ENCODE assay signal across 16 mouse cellular contexts in genomic region chr2:10304911-10305310, GRCm38 (mm10).
"Had no signal": no experiment of that assay in that cellular context is flagged by ENCODE, and none has a peak within 500 bp of the region (broad histone marks: within the 10 kb centered on the region; RNA-seq: fewer than 3 reads in every experiment).

No protein-coding gene starts in this region.

- DNase-seq: lung, adult 18-20 months; lung, embryonic 14.5 days; lung, postnatal 10 days; lung, postnatal 4 days; right cerebral cortex, postnatal 14 days; thymus, adult 2 months; thymus, postnatal 25 days; thymus, postnatal 4 days had no signal

- H3K27ac ChIP-seq: midbrain, embryonic 10.5 days; midbrain, embryonic 13.5 days; midbrain, embryonic 15.5 days; neural tube, embryonic 13.5 days; neural tube, embryonic 15.5 days; stomach, embryonic 15.5 days; stomach, postnatal 0 days had no signal

- H3K4me3 ChIP-seq: midbrain, embryonic 10.5 days; midbrain, embryonic 13.5 days; midbrain, embryonic 15.5 days; myocyte; neural tube, embryonic 13.5 days; neural tube, embryonic 15.5 days; stomach, embryonic 15.5 days had no signal
